Mouse (Mus musculus) heart, adult 8-10 months (tissue): ENCODE measurements around the gene Akt1s1. TPM values are rescaled to one million over a fixed set of nuclear protein-coding genes. Genes with fewer than 3 reads are reported as not detected.

ENCODE experiments used
- DNase-seq: peaks from one replicate; pipeline ENCODE4 v3.0.0; 2022; ENCODE audit warnings: low spot score
- microRNA-seq: library from miRNA; unstranded; fragments of <30 nt; microRNA quantifications from one replicate; pipeline ENCODE4 v1.2.0, GENCODE M21; 2022
- total RNA-seq, 4 experiments: library from RNA; stranded (reverse); gene quantifications; 2 replicates each; pipeline ENCODE4 v1.2.4; 2022

Gene Akt1s1
- total RNA-seq, 4 experiments from 2014 or later = 64.3 to 76.2 (median 70.5) TPM

DNA sequence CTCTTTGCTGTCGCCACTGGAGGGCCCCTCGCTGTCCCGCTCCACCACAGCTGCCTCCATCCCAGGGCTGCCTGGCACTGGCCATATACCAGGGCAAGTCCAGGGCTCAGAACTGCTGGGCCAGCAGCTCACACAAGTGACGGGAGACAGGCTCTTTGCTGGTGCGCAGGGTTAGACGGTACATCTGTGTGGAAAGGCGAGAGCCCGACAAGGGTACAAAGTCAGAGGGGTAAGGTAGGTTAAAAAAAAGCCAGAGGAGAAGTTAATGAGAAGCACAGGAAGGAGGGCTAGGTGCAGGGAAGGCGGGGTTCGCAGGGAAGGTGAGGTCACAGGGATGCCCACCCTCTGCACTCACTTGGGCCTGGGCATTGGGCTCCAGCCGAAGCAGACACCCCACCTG is 51.8 kb downstream of the Akt1s1 start:
- no peak for DNase-seq

DNA sequence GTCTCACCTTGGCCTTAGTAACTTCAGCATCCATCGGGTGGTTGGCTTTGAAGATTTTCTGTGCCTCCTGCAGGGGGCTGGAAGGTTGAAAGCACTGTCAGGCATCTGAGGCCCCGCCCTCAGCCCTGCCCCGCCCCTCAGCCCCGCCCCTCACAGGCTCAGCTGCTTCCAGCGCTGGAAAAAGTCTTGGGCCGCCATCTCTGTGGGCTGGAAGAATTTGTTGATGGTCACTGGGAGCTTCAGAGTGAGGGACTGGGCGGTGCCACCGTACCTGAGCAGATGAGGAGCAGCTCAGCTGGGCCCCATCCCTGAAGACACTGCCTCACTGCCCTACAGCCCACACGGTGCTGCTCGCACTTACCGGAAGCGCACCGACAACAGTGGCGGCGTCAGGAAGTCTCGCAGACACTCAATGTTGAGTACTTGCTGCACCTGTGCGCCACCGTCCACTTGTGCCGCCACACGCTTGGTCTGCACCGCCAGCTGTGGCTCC is 52.5 kb downstream of the Akt1s1 start:
- no peak for DNase-seq

Small RNAs within 50 kb of the gene (microRNA-seq; reads per million reads assigned to microRNA genes)
- gene Mir707 = not detected

Other genes starting within 250 kb of the Akt1s1 start
- gene Myh14, start 178.1 kb upstream of the Akt1s1 start, total RNA-seq = 100 to 1,000 TPM in 1 of 4 experiments, 10 to 100 TPM in 3; 88.0 to 111 (median 88.2) TPM
- gene Izumo2, start 140.2 kb upstream of the Akt1s1 start, total RNA-seq = not detected
- gene Vrk3, start 100.6 kb upstream of the Akt1s1 start, total RNA-seq = 10 to 100 TPM; 23.5 to 29.3 (median 27.3) TPM
- under 1 TPM in 2 of 4 experiments, not detected in 2; 0.06 to 0.09 TPM for gene Zfp473, start 97.9 kb upstream of the Akt1s1 start, total RNA-seq
- gene Nup62, start 32.9 kb upstream of the Akt1s1 start, total RNA-seq = 10 to 100 TPM; 18.7 to 32.3 (median 24.4) TPM
- gene Il4i1, start 32.6 kb upstream of the Akt1s1 start, total RNA-seq = 1 to 10 TPM in 2 of 4 experiments, under 1 TPM in 2; 0.35 to 1.2 (median 0.88) TPM
- gene Atf5, start 32.3 kb upstream of the Akt1s1 start, total RNA-seq = 10 to 100 TPM; 55.1 to 71.1 (median 64.7) TPM
- 10 to 100 TPM; 40.7 to 59.5 (median 51.5) TPM for gene Tbc1d17, start 88 bp downstream of the Akt1s1 start, total RNA-seq
- 10 to 100 TPM; 17.8 to 20.6 (median 19.6) TPM for gene Pnkp, start 8.1 kb downstream of the Akt1s1 start, total RNA-seq
- 100 to 1,000 TPM; 178 to 199 (median 189) TPM for gene Ptov1, start 20.8 kb downstream of the Akt1s1 start, total RNA-seq
- 10 to 100 TPM; 79.8 to 88.1 (median 85.0) TPM for gene Med25, start 43.7 kb downstream of the Akt1s1 start, total RNA-seq
- 10 to 100 TPM; 14.9 to 18.5 (median 17.4) TPM for gene Fuz, start 47.1 kb downstream of the Akt1s1 start, total RNA-seq
- gene Ap2a1, start 80.5 kb downstream of the Akt1s1 start, total RNA-seq = 10 to 100 TPM; 61.0 to 74.9 (median 67.2) TPM
- gene Tsks, start 94.2 kb downstream of the Akt1s1 start, total RNA-seq = not detected
- gene Cpt1c, start 125.9 kb downstream of the Akt1s1 start, total RNA-seq = 1 to 10 TPM; 1.4 to 2.7 (median 1.8) TPM
- 100 to 1,000 TPM in 2 of 4 experiments, 10 to 100 TPM in 2; 88.3 to 107 (median 102) TPM for gene Prmt1, start 137.6 kb downstream of the Akt1s1 start, total RNA-seq
- 10 to 100 TPM; 23.2 to 31.9 (median 27.0) TPM for gene Irf3, start 148.7 kb downstream of the Akt1s1 start, total RNA-seq
- 10 to 100 TPM in 3 of 4 experiments, 1 to 10 TPM in 1; 8.6 to 13.5 (median 11.0) TPM for gene Bcl2l12, start 149.7 kb downstream of the Akt1s1 start, total RNA-seq
- gene Scaf1, start 167.4 kb downstream of the Akt1s1 start, total RNA-seq = 10 to 100 TPM; 46.8 to 56.2 (median 49.7) TPM
- 10 to 100 TPM; 40.2 to 49.8 (median 44.1) TPM for gene Rras, start 169.0 kb downstream of the Akt1s1 start, total RNA-seq
- 10 to 100 TPM; 22.4 to 26.3 (median 24.9) TPM for gene Prr12, start 203.9 kb downstream of the Akt1s1 start, total RNA-seq
- 10 to 100 TPM; 30.6 to 33.8 (median 32.7) TPM for gene Nosip, start 213.4 kb downstream of the Akt1s1 start, total RNA-seq
- 1 to 10 TPM; 5.6 to 7.8 (median 6.7) TPM for gene Prrg2, start 213.7 kb downstream of the Akt1s1 start, total RNA-seq
- gene Rcn3, start 243.2 kb downstream of the Akt1s1 start, total RNA-seq = 10 to 100 TPM; 17.8 to 27.4 (median 21.4) TPM